Mouse (Mus musculus) myocyte (in vitro differentiated cells): ENCODE results near the gene Eif4e1b. TPM values are rescaled to one million over a fixed set of nuclear protein-coding genes. Genes with fewer than 3 reads are reported as not detected.

Experiments used
- H3K27me3 ChIP-seq: one replicate; pipeline ENCODE4 v1.6.1; 2011; ENCODE audit not compliant: control insufficient read depth, insufficient read depth, insufficient read length
- H3K36me3 ChIP-seq: one replicate; pipeline ENCODE4 v1.6.1; 2011; ENCODE audit not compliant: control insufficient read depth, insufficient read depth
- H3K4me2 ChIP-seq: one replicate; pipeline ENCODE4 v1.6.1; 2011; ENCODE audit warnings: low read depth, control low read depth
- H3K4me3 ChIP-seq: one replicate; pipeline ENCODE4 v1.5.1; 2011; ENCODE audit warnings: mild to moderate bottlenecking, control low read depth, moderate library complexity
- H3K79me2 ChIP-seq: one replicate; pipeline ENCODE4 v1.6.1; 2011; ENCODE audit not compliant: control insufficient read depth, insufficient read depth
- H3ac ChIP-seq: one replicate; pipeline ENCODE4 v1.6.1; 2011; ENCODE audit not compliant: control insufficient read depth, insufficient read length
- CEBPB ChIP-seq: IDR thresholded peaks from 2 replicates; pipeline ENCODE4 v1.6.1; 2011; ENCODE audit warnings: mild to moderate bottlenecking, moderate library complexity; ENCODE audit not compliant: poor library complexity, insufficient read depth, severe bottlenecking
- E2F4 ChIP-seq: IDR thresholded peaks from one replicate; pipeline ENCODE4 v1.6.1; 2011; ENCODE audit warnings: mild to moderate bottlenecking, control low read depth, moderate library complexity; ENCODE audit not compliant: insufficient read depth
- MAX ChIP-seq: IDR thresholded peaks from one replicate; pipeline ENCODE4 v1.6.1; 2011; ENCODE audit warnings: low read depth, mild to moderate bottlenecking, control low read depth
- MYOD1 ChIP-seq, 3 experiments: IDR thresholded peaks; one replicate each; pipeline ENCODE4 v1.6.1; 2011; ENCODE audit warnings: control low read depth in 2 of 3, low read depth in 2 of 3, mild to moderate bottlenecking in 2 of 3, moderate library complexity in 1 of 3; ENCODE audit not compliant: insufficient read length in 2 of 3, control insufficient read depth in 1 of 3
- MYOG ChIP-seq, 3 experiments: IDR thresholded peaks; one replicate each; pipeline ENCODE4 v1.6.1; 2011; ENCODE audit warnings: control low read depth in 2 of 3, low read depth in 2 of 3, mild to moderate bottlenecking in 2 of 3; ENCODE audit not compliant: insufficient read length in 2 of 3, control insufficient read depth in 1 of 3, insufficient read depth in 1 of 3
- POLR2A ChIP-seq: IDR thresholded peaks from one replicate; pipeline ENCODE4 v1.6.1; 2011; ENCODE audit warnings: low read depth, mild to moderate bottlenecking, control low read depth, moderate library complexity; ENCODE audit not compliant: insufficient read length
- POLR2AphosphoS2 ChIP-seq: IDR thresholded peaks from one replicate; pipeline ENCODE4 v1.6.1; 2011; ENCODE audit warnings: low read depth, control low read depth; ENCODE audit not compliant: insufficient read length
- REST ChIP-seq: IDR thresholded peaks from one replicate; pipeline ENCODE4 v1.6.1; 2011; ENCODE audit warnings: mild to moderate bottlenecking, control low read depth, moderate library complexity; ENCODE audit not compliant: insufficient read depth, insufficient read length
- SRF ChIP-seq: IDR thresholded peaks from one replicate; pipeline ENCODE4 v1.6.1; 2011; ENCODE audit warnings: low read depth; ENCODE audit not compliant: control insufficient read depth, insufficient read length
- TCF12 ChIP-seq: IDR thresholded peaks from one replicate; pipeline ENCODE4 v1.6.1; 2011; ENCODE audit warnings: mild to moderate bottlenecking, control low read depth; ENCODE audit not compliant: poor library complexity, insufficient read depth, severe bottlenecking
- TCF3 ChIP-seq: IDR thresholded peaks from one replicate; pipeline ENCODE4 v1.6.1; 2011; ENCODE audit warnings: low read depth, control low read depth; ENCODE audit not compliant: insufficient read length
- USF1 ChIP-seq: IDR thresholded peaks from one replicate; pipeline ENCODE4 v1.6.1; 2011; ENCODE audit warnings: low read depth, mild to moderate bottlenecking, control low read depth, moderate library complexity
- polyA plus RNA-seq: library from polyadenylated mRNA; unstranded; fragments of >200 nt; fragmentation: generic; extraction: Trizol; gene quantifications from one replicate; pipeline ENCODE4 v1.2.1, GENCODE M21; 2012; ENCODE audit warnings: missing spikeins

Eif4e1b gene
- polyA plus RNA-seq, 1 experiment, result not detected

DNA sequence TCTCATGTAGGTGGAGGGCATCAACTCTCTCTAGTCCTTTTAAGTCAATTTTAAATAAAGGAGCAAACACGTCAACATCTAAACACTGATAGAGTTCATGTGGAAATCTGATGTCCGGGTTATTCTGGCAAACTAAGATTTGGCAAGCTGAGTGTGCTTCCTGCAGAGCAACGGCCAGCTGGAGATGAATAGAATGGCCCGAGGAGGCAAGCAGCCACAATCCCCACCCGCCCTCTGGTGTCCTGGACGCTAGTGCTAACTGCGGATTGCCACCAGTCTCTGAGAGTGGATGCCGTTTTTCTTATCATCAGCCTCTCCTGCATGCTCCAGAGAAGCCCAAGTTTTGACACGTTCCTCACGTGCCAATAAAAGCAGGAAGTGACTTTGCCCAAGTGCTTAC, 36.9 kb upstream of the Eif4e1b start:
- H3K4me3 ChIP-seq, result no peak overlapping the region
- no peak overlapping the region for H3K4me2 ChIP-seq
- no peak overlapping the region for H3ac ChIP-seq
- no peaks in the 10 kb centered on the region for H3K79me2 ChIP-seq
- H3K36me3 ChIP-seq, result no peaks in the 10 kb centered on the region
- H3K27me3 ChIP-seq, result peaks cover 39% of the 10 kb centered on the region
- TF ChIP-seq POLR2AphosphoS2 (no peak), MYOD1 (IDR thresholded peaks at IDR 0.05; ENCODE audit: control insufficient read depth in 1 of 3, insufficient read length in 2 of 3, low read depth in 2 of 3) (no peak), POLR2A (no peak), SRF (no peak), TCF12 (no peak), MAX (no peak), E2F4 (no peak), TCF3 (no peak), CEBPB (no peak)

DNA sequence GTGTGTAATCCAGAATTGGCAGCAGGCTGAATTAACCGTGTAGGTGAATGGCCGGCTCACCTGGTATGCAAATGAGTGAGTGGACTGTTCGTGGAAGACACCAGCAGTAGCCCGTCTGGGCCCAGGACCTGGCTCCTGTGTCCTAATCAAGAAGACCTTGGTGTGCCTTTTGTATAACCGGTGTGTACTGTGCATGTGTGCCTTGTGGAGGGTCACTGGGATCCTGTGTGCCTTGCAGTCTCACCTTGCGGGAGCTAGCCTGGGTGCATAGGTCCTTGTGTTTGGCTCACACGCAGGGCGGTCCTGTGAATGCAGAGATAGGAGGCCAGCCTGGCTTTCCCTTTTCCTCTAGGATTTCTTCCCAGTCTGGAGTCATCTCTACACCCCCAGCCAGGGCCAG, 35.6 kb upstream of the Eif4e1b start:
- Histone ChIP-seq H3ac (no peak overlapping the region), H3K36me3 (no peaks in the 10 kb centered on the region), H3K27me3 (peaks cover 29% of the 10 kb centered on the region), H3K4me2 (no peak overlapping the region), H3K4me3 (no peak overlapping the region), H3K79me2 (no peaks in the 10 kb centered on the region)
- TF ChIP-seq TCF3 (no peak), MAX (no peak), SRF (no peak), TCF12 (no peak), CEBPB (no peak), POLR2A (no peak), E2F4 (no peak)

DNA sequence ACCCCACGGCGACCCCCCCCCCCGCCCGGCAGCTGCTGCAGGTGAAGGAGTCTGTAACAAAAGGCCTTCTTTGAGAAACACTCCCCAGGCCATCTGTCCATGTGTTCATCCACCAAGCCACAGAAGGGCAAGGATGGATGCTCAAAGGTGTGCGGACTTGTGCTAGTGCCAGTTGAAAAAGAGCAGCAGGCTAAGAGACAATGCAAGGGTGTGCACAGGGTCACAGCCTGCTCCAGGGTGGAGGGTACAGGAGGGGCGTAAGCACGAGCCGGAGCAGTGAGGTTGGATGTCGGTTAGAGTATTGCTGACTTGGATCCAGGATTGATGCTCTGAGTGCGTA, 35.1 kb upstream of the Eif4e1b start:
- no peaks in the 10 kb centered on the region for H3K79me2 ChIP-seq
- H3K36me3 ChIP-seq, result no peaks in the 10 kb centered on the region
- peaks cover 27% of the 10 kb centered on the region for H3K27me3 ChIP-seq
- TF ChIP-seq CEBPB (no peak), POLR2AphosphoS2 (no peak), SRF (no peak), USF1 (no peak), REST (no peak)
- H3K4me3 ChIP-seq, result no peak overlapping the region
- no peak overlapping the region for H3ac ChIP-seq
- H3K4me2 ChIP-seq, result no peak overlapping the region

DNA sequence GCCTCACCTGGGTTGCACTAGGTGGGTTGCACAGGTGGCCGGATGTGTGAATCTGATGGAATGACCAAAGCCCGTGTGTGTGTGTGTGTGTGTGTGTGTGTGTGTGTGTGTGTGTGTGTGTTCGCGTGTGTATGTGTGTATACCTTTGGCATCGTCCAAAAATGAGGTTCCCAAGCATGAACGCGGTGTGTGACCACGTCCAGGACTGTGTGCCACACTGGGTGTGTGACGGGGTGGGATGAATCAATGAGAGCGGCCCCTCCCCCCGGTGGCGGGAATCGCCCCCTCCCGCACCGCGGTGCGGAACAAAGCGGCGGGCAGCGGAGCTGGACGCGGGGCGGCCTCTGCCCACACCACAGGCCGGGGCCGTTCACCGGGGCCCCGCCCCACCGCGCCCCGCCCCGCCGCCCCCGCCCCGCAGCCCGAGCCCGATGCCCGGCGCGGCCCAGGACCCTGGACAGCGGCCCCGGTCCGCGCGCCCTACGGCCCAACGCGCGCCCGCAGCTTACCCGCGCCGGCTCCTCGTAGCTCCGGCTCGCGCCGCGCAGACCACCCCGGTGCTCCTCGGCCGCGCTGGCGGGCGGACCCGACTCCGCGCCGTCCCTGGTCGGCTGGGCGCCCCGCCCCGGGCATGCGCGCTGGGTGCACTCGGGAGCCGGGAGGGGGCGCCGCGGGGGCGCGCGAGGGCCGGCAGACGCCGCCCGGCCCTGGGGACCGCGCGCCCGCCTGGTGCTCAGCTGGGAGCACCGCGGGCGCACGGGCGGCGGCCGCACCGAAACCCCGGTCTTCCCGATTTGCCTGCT, 34.5 kb upstream of the Eif4e1b start:
- Histone ChIP-seq H3ac (no peak overlapping the region), H3K79me2 (no peaks in the 10 kb centered on the region), H3K4me2 (peak overlapping the region; percentile 12), H3K27me3 (peaks cover 27% of the 10 kb centered on the region), H3K36me3 (no peaks in the 10 kb centered on the region), H3K4me3 (no peak overlapping the region)
- TF ChIP-seq POLR2A (no peak), MAX (no peak), REST (peak; percentile 79), CEBPB (no peak)

DNA sequence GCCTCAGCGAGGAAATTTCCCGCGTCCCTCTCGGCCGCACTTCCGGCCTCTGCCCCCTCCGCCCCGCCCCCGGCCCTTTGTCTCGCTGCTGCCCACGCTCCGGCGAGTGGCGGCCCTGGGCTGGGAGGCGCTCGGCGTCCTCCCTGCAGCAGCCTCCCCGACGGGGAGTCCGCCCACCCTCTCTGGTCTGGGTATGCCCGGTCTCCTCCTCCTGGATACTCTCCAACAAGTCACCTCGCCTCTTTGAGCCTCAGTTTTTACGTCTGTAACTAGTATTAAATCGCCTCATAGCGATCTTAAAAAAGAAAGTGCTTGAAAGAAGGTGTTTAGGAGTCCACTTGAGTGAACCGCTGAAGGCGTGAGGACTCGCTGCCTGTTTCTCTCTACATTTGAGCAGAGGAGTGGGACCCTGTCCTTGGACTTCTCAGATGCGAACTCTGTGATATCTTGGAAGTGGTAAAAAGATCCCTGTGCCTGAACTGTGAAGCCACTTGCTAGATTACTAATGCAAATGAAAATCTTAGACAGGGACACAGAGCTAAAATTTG, 33.9 kb upstream of the Eif4e1b start, which contains the start of gene Gprin1:
Gprin1 (minus strand) TSS at position 11 of the 548 bp plus-strand sequence.
- no peak for TF ChIP-seq MAX
- TF ChIP-seq MYOG (IDR thresholded peaks at IDR 0.05; ENCODE audit: control insufficient read depth in 1 of 3, insufficient read depth in 1 of 3, insufficient read length in 2 of 3, low read depth in 2 of 3), result no peak
- no peak for TF ChIP-seq USF1
- TF ChIP-seq E2F4, result no peak
- H3K27me3 ChIP-seq, result peaks cover 22% of the 10 kb centered on the region

More for the DNA sequence above, 33.9 kb upstream of the Eif4e1b start, which contains the start of gene Gprin1:
- no peak within 1 kb of the TSS for H3K4me3 ChIP-seq
- H3K79me2 ChIP-seq, result no peaks in the 10 kb centered on the region
- no peaks in the 10 kb centered on the region for H3K36me3 ChIP-seq
- peak within 1 kb of the TSS; percentile 12 for H3K4me2 ChIP-seq
- no peak within 1 kb of the TSS for H3ac ChIP-seq
